Mouse (Mus musculus) ovary, postnatal 36 days (tissue): ENCODE measurements around the gene Grid1.
A peak's percentile ranks its signal among the peaks of the same experiment; 100 is the strongest.

Experiments
- DNase-seq: peaks from one replicate; pipeline ENCODE4 v3.0.0; 2022; ENCODE audit warnings: low spot score, mixed read lengths

Gene Grid1

GRCm38 (mm10) chr14:34819919-34820652 is at the start of gene Grid1:
Gene Grid1 (plus strand): TSS chr14:34820108.
- peak; percentile 22 for DNase-seq

GRCm38 (mm10) chr14:34770467-34770866 is 49.4 kb upstream of the Grid1 start:
- DNase-seq = no peak

- DNase-seq = no peak
Measured at GRCm38 (mm10) chr14:34771601-34772000, 48.3 kb upstream of the Grid1 start.

GRCm38 (mm10) chr14:34772132-34772531 is 47.8 kb upstream of the Grid1 start:
- no peak for DNase-seq

GRCm38 (mm10) chr14:34773681-34774080 is 46.2 kb upstream of the Grid1 start:
- DNase-seq = no peak

GRCm38 (mm10) chr14:34774231-34774630 is 45.7 kb upstream of the Grid1 start:
- no peak for DNase-seq

GRCm38 (mm10) chr14:34776719-34777385 is 43.1 kb upstream of the Grid1 start:
- no peak for DNase-seq

- DNase-seq = no peak
Measured at GRCm38 (mm10) chr14:34777810-34778209, 42.1 kb upstream of the Grid1 start.

GRCm38 (mm10) chr14:34778760-34779159 is 41.1 kb upstream of the Grid1 start:
- no peak for DNase-seq

GRCm38 (mm10) chr14:34793406-34794037 is 26.4 kb upstream of the Grid1 start:
- no peak for DNase-seq

GRCm38 (mm10) chr14:34810763-34811489 is 9.0 kb upstream of the Grid1 start:
- peak; percentile 70 for DNase-seq

- no peak for DNase-seq
Measured at GRCm38 (mm10) chr14:34811490-34811808, 8.5 kb upstream of the Grid1 start.

GRCm38 (mm10) chr14:34816301-34816700 is 3.6 kb upstream of the Grid1 start:
- peak; percentile 28 for DNase-seq

- no peak for DNase-seq
Measured at GRCm38 (mm10) chr14:34818387-34818980, 1.4 kb upstream of the Grid1 start.

GRCm38 (mm10) chr14:34819121-34819918 is 588 bp upstream of the Grid1 start:
- DNase-seq = no peak

- no peak for DNase-seq
Measured at GRCm38 (mm10) chr14:34820653-34821005, 721 bp downstream of the Grid1 start.

GRCm38 (mm10) chr14:34821131-34821790 is 1.4 kb downstream of the Grid1 start:
- no peak for DNase-seq

- peak; percentile 45 for DNase-seq
Measured at GRCm38 (mm10) chr14:34823136-34823535, 3.2 kb downstream of the Grid1 start.

- DNase-seq = no peak
Measured at GRCm38 (mm10) chr14:34824186-34824585, 4.3 kb downstream of the Grid1 start.

- no peak for DNase-seq
Measured at GRCm38 (mm10) chr14:34825902-34826301, 6.0 kb downstream of the Grid1 start.

GRCm38 (mm10) chr14:34829831-34830230 is 9.9 kb downstream of the Grid1 start:
- DNase-seq = no peak
